Mouse (Mus musculus) erythroblast, embryonic 14.5 days (primary cell): ENCODE results near the gene Hist1h1d.

ENCODE experiments used
- GATA1 ChIP-seq: IDR thresholded peaks from 2 replicates; pipeline ENCODE4 v1.6.1; 2012; ENCODE audit warnings: low read length, inconsistent platforms, mixed read lengths
- TAL1 ChIP-seq: IDR thresholded peaks from 3 replicates; pipeline ENCODE4 v1.6.1; 2012; ENCODE audit warnings: low read length, inconsistent platforms, mixed read lengths

GRCm38 (mm10) chr13:23529480-23530165, 23.4 kb upstream of the Hist1h1d start:
- TF ChIP-seq TAL1 (no peak), GATA1 (no peak)
